Mouse (Mus musculus): ENCODE measurements at regions not wholly inside any gene's neighbourhood (a gene's known extent, or its start where the extent isn't known, plus 50 kb on each side); places are given as distances from the start of the nearest gene placed in this dataset.
A peak's percentile ranks its signal among the peaks of the same experiment; 100 is the strongest.

- peak; percentile 42 to 50 for DNase-seq
These were observed 75.6 kb upstream of the 1700025G04Rik start for GRCm38 (mm10) chr1:152165490-152165905.

GRCm38 (mm10) chr1:152164843-152165489 lies 75.0 kb upstream of the 1700025G04Rik start:
- DNase-seq: no peak

- DNase-seq: no peak
These were observed 74.3 kb upstream of the 1700025G04Rik start for GRCm38 (mm10) chr1:152164212-152164611.

- DNase-seq: no peak
These were observed 62.5 kb upstream of the 1700025G04Rik start for GRCm38 (mm10) chr1:152152474-152152873.

- no peak for DNase-seq
These were observed 58.8 kb upstream of the 1700025G04Rik start for GRCm38 (mm10) chr1:152148731-152149130.

GRCm38 (mm10) chr1:152140175-152140574 lies 50.2 kb upstream of the 1700025G04Rik start:
- DNase-seq: no peak

Measured in layer of hippocampus, postnatal 36 days (tissue).